In the genomic region with DNA sequence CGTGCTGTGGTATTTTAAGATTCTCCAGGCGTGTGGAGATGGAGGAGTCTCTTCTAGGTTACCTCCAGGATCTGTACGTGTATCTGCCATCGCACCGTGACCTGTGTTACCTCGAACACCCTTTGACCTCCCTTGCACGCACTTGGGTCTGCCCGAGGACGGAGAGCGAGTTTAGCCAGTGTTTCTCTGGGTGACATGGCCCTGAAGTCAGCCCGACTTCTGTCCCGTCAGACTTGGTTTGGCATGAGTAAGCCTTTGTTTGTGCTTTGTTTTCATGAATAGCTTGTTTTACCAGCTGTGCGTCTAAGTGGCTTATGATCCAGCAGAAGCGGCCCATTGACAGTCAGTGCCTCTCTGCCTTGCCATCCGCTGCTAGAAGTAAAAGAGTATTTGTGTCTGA, we compare ENCODE assay signal across 18 mouse cellular contexts.
DNase-seq lines count a peak whose midpoint lies in the region; ATAC-seq lines count a peak whose summit lies in the region.
"Had no signal": no experiment of that assay in that cellular context is flagged by ENCODE, and none has a peak within 500 bp of the region (broad histone marks: within the 10 kb centered on the region; RNA-seq: fewer than 3 reads in every experiment).

No protein-coding gene starts in this region.

- H3K4me3 ChIP-seq in midbrain, embryonic 10.5 days, result no peak overlapping the region
- no peak overlapping the region for H3K4me3 ChIP-seq in midbrain, embryonic 11.5 days (ENCODE audit: low read depth, low read length)
- no peak overlapping the region for H3K4me3 ChIP-seq in hindbrain, embryonic 14.5 days (replicated peaks; ENCODE audit: low read length)
- no peak overlapping the region for H3K4me3 ChIP-seq in midbrain, embryonic 16.5 days (ENCODE audit: low read depth, low read length)
- no peak overlapping the region for H3K4me3 ChIP-seq in heart, embryonic 12.5 days
- H3K4me3 ChIP-seq: limb, embryonic 15.5 days had no signal

- no peak overlapping the region for H3K9ac ChIP-seq in midbrain, embryonic 11.5 days (ENCODE audit: low read length)
- peak overlapping the region; percentile 39; the same call in 1 of the 2 replicates for H3K9ac ChIP-seq in hindbrain, embryonic 14.5 days
- H3K9ac ChIP-seq in midbrain, embryonic 16.5 days (ENCODE audit: low read depth, low read length), result no peak overlapping the region
- H3K9ac ChIP-seq in heart, embryonic 12.5 days, result no peak overlapping the region
- H3K9ac ChIP-seq: forebrain, postnatal 0 days; limb, embryonic 15.5 days; liver, postnatal 0 days had no signal

- H3K9me3 ChIP-seq in midbrain, embryonic 10.5 days (replicated peaks), result no peaks in the 10 kb centered on the region
- H3K9me3 ChIP-seq in midbrain, embryonic 11.5 days (ENCODE audit: control insufficient read depth, low read length), result no peaks in the 10 kb centered on the region
- H3K9me3 ChIP-seq in hindbrain, embryonic 14.5 days (ENCODE audit: control insufficient read depth, low read length), result no peaks in the 10 kb centered on the region
- no peaks in the 10 kb centered on the region for H3K9me3 ChIP-seq in midbrain, embryonic 16.5 days (replicated peaks; ENCODE audit: control insufficient read depth, low read length, poor library complexity, severe bottlenecking)
- no peaks in the 10 kb centered on the region for H3K9me3 ChIP-seq in heart, embryonic 12.5 days (replicated peaks)
- H3K9me3 ChIP-seq: limb, embryonic 15.5 days had no signal

- 65% methylated on average over 15 of the region's 15 CpGs for WGBS in midbrain, embryonic 10.5 days
- 56% methylated on average over 15 of the region's 15 CpGs for WGBS in midbrain, embryonic 11.5 days
- 56% methylated on average over 15 of the region's 15 CpGs for WGBS in hindbrain, embryonic 14.5 days
- WGBS in midbrain, embryonic 16.5 days, result 46% methylated on average over 15 of the region's 15 CpGs
- WGBS in heart, embryonic 12.5 days, result 81% methylated on average over 15 of the region's 15 CpGs

- ATAC-seq in frontal cortex, adult (ENCODE audit: low TSS enrichment), result peak; percentile 42; the same call in 1 of the 2 replicates
- ATAC-seq in midbrain, embryonic 11.5 days (ENCODE audit: low FRiP score), result no peak
- no peak for ATAC-seq in hindbrain, embryonic 14.5 days (ENCODE audit: low FRiP score)
- ATAC-seq in midbrain, embryonic 16.5 days, result no peak
- no peak for ATAC-seq in heart, embryonic 12.5 days (ENCODE audit: insufficient number of reproducible peaks, low FRiP score)
- ATAC-seq: forebrain, postnatal 0 days; liver, postnatal 0 days had no signal

- H3K4me2 ChIP-seq in midbrain, embryonic 11.5 days, result no peak overlapping the region
- H3K4me2 ChIP-seq in hindbrain, embryonic 14.5 days (replicated peaks), result no peak overlapping the region
- H3K4me2 ChIP-seq in midbrain, embryonic 16.5 days (ENCODE audit: low read length), result no peak overlapping the region
- no peak overlapping the region for H3K4me2 ChIP-seq in heart, embryonic 12.5 days
- H3K4me2 ChIP-seq: limb, embryonic 15.5 days had no signal

- 0 out of 2 replicates have a peak overlapping the region, but pooled peaks have one; percentile 3 for H3K27ac ChIP-seq in midbrain, embryonic 10.5 days (replicated peaks)
- H3K27ac ChIP-seq in midbrain, embryonic 11.5 days (ENCODE audit: low read depth, low read length), result no peak overlapping the region
- H3K27ac ChIP-seq in hindbrain, embryonic 14.5 days, result peak overlapping the region; percentile 85
- peak overlapping the region; percentile 40 for H3K27ac ChIP-seq in midbrain, embryonic 16.5 days (ENCODE audit: low read length)
- H3K27ac ChIP-seq in heart, embryonic 12.5 days (ENCODE audit: poor library complexity, severe bottlenecking), result no peak overlapping the region
- H3K27ac ChIP-seq: limb, embryonic 15.5 days had no signal

- H3K27me3 ChIP-seq in midbrain, embryonic 10.5 days (ENCODE audit: low read depth, poor library complexity, severe bottlenecking), result peaks cover 28% of the 10 kb centered on the region; the same call in 1 of the 2 replicates
- H3K27me3 ChIP-seq in midbrain, embryonic 11.5 days (ENCODE audit: control insufficient read depth, insufficient read depth, low read length), result no peaks in the 10 kb centered on the region
- H3K27me3 ChIP-seq in hindbrain, embryonic 14.5 days (ENCODE audit: control insufficient read depth, insufficient read depth, low read length), result no peaks in the 10 kb centered on the region
- no peaks in the 10 kb centered on the region for H3K27me3 ChIP-seq in midbrain, embryonic 16.5 days (ENCODE audit: control insufficient read depth, insufficient read depth, low read depth, low read length)
- H3K27me3 ChIP-seq in heart, embryonic 12.5 days (replicated peaks), result no peaks in the 10 kb centered on the region
- H3K27me3 ChIP-seq: limb, embryonic 15.5 days had no signal

- H3K36me3 ChIP-seq in midbrain, embryonic 10.5 days, result peaks cover 20% of the 10 kb centered on the region; the same call in 1 of the 2 replicates
- H3K36me3 ChIP-seq in midbrain, embryonic 11.5 days (ENCODE audit: control insufficient read depth, insufficient read depth, low read length), result no peaks in the 10 kb centered on the region
- H3K36me3 ChIP-seq in hindbrain, embryonic 14.5 days (replicated peaks; ENCODE audit: control insufficient read depth, insufficient read depth), result no peaks in the 10 kb centered on the region
- no peaks in the 10 kb centered on the region for H3K36me3 ChIP-seq in midbrain, embryonic 16.5 days (ENCODE audit: control insufficient read depth, insufficient read depth, low read length)
- H3K36me3 ChIP-seq in heart, embryonic 12.5 days, result no peaks in the 10 kb centered on the region
- H3K36me3 ChIP-seq: limb, embryonic 15.5 days had no signal

- DNase-seq in frontal cortex, postnatal 25 days (ENCODE audit: low spot score in 2 of 2), result no peak
- DNase-seq in midbrain, embryonic 10.5 days (ENCODE audit: low spot score), result no peak
- DNase-seq in midbrain, embryonic 11.5 days (ENCODE audit: low spot score, missing footprints), result no peak
- no peak for DNase-seq in hindbrain, embryonic 14.5 days (ENCODE audit: low spot score)
- no peak for DNase-seq in B cell, adult 2 months
- DNase-seq: adrenal gland, postnatal 10 days; cerebellum, adult 18-20 months; cerebellum, postnatal 36 days; forebrain, postnatal 0 days; heart, adult 11 months; kidney, adult 8-10 months; kidney, postnatal 36 days; liver, postnatal 0 days; retina, postnatal 1 day had no signal

- H3K4me1 ChIP-seq in midbrain, embryonic 10.5 days, result peaks cover 99% of the 10 kb centered on the region
- peaks cover 63% of the 10 kb centered on the region for H3K4me1 ChIP-seq in midbrain, embryonic 11.5 days (ENCODE audit: control insufficient read depth, insufficient read depth, low read length)
- peaks cover 69% of the 10 kb centered on the region for H3K4me1 ChIP-seq in hindbrain, embryonic 14.5 days (replicated peaks; ENCODE audit: control insufficient read depth, insufficient read depth, low read length)
- H3K4me1 ChIP-seq in midbrain, embryonic 16.5 days (ENCODE audit: control insufficient read depth, insufficient read depth, low read length), result peaks cover 77% of the 10 kb centered on the region
- peaks cover 45% of the 10 kb centered on the region for H3K4me1 ChIP-seq in heart, embryonic 12.5 days (replicated peaks)

Comparison
In these comparisons a context has a peak if more than half of its experiments do, and no peak if none do; other contexts are left out.
1. H3K27ac ChIP-seq: peak in midbrain, embryonic 10.5 days (single experiment), hindbrain, embryonic 14.5 days (single experiment) and midbrain, embryonic 16.5 days (single experiment); none in midbrain, embryonic 11.5 days (single experiment) and heart, embryonic 12.5 days (single experiment).